Comparison of ENCODE assay signal across 8 mouse cellular contexts in genomic region chr8:70439055-70439847, GRCm38 (mm10). TPM values are rescaled to one million over a fixed set of nuclear protein-coding genes. Genes with fewer than 3 reads are reported as not detected.
DNase-seq lines count a peak whose midpoint lies in the region; ATAC-seq and TF ChIP-seq lines count a peak whose summit lies in the region.

Crtc1 (minus strand) TSS chr8:70439579.

- no peaks in the 10 kb centered on the region for H3K27me3 ChIP-seq in forebrain, embryonic 16.5 days (replicated peaks; ENCODE audit: control insufficient read depth, insufficient read depth, low read length)
- no peaks in the 10 kb centered on the region for H3K27me3 ChIP-seq in lung, embryonic 14.5 days (ENCODE audit: insufficient read depth, low read length)
- no peaks in the 10 kb centered on the region for H3K27me3 ChIP-seq in thymus, adult 2 months (ENCODE audit: control insufficient read depth, insufficient read depth, low read length)

- peak within 1 kb of the TSS; percentile 74 to 86 for H3K4me3 ChIP-seq in ES-E14 (ENCODE audit: insufficient read depth in 1 of 2, low read depth in 1 of 2, low read length in 2 of 2, poor library complexity in 1 of 2, severe bottlenecking in 1 of 2)
- H3K4me3 ChIP-seq in forebrain, embryonic 16.5 days (replicated peaks; ENCODE audit: low read length), result peak within 1 kb of the TSS; percentile 75
- peak within 1 kb of the TSS; percentile 90 for H3K4me3 ChIP-seq in layer of hippocampus, adult 2 months
- peak within 1 kb of the TSS; percentile 67 for H3K4me3 ChIP-seq in lung, embryonic 14.5 days (ENCODE audit: low read depth, low read length)
- H3K4me3 ChIP-seq in olfactory bulb, adult 2 months (ENCODE audit: insufficient read depth, low read depth, low read length), result peak within 1 kb of the TSS; percentile 87
- H3K4me3 ChIP-seq in thymus, adult 2 months (ENCODE audit: control insufficient read depth, insufficient read depth, low read length), result peak within 1 kb of the TSS; percentile 68

- TF ChIP-seq POLR2A in olfactory bulb, adult 2 months (IDR thresholded peaks at IDR 0.05; ENCODE audit: insufficient read depth, low read depth, low read length), result peak; percentile 95
- peak; percentile 64 for TF ChIP-seq POLR2A in thymus, adult 2 months (IDR thresholded peaks at IDR 0.05; ENCODE audit: control insufficient read depth, extremely low read depth, insufficient read depth, low read length, poor library complexity)

- in situ Hi-C loops in ES-E14 (cut with MboI; ENCODE audit: low sequenced_read_pairs in 2 of 2, unreplicated experiment in 2 of 2), result no loop called here

- peaks cover 0 to 5% of the 10 kb centered on the region in 2 experiments; a peak in 1 of 4 replicates for H3K4me1 ChIP-seq in ES-E14 (ENCODE audit: control insufficient read depth in 2 of 2, insufficient read depth in 2 of 2, low read length in 2 of 2, poor library complexity in 1 of 2)
- peaks cover 19% of the 10 kb centered on the region for H3K4me1 ChIP-seq in forebrain, embryonic 16.5 days (replicated peaks; ENCODE audit: control insufficient read depth, insufficient read depth, low read length)
- H3K4me1 ChIP-seq in lung, embryonic 14.5 days (ENCODE audit: insufficient read depth), result peaks cover 3% of the 10 kb centered on the region
- H3K4me1 ChIP-seq in olfactory bulb, adult 2 months (ENCODE audit: control insufficient read depth, insufficient read depth, low read length), result peaks cover 25% of the 10 kb centered on the region
- H3K4me1 ChIP-seq in thymus, adult 2 months (replicated peaks; ENCODE audit: control insufficient read depth, insufficient read depth, low read length), result peaks cover 10% of the 10 kb centered on the region

- intact Hi-C loops in heart, postnatal 36 days (cut with DNase I), result loop anchor here (2.0 kb wide), 1 partner anchor 56 kb away; no protein-coding TSS in a partner anchor

- H3K9me3 ChIP-seq in ES-E14 (ENCODE audit: control insufficient read depth, insufficient read depth, low read depth, low read length), result no peaks in the 10 kb centered on the region
- no peaks in the 10 kb centered on the region for H3K9me3 ChIP-seq in forebrain, embryonic 16.5 days (ENCODE audit: control insufficient read depth, low read length)
- H3K9me3 ChIP-seq in lung, embryonic 14.5 days (ENCODE audit: low read depth, low read length), result no peaks in the 10 kb centered on the region

- WGBS in forebrain, embryonic 16.5 days, result 2% methylated on average over 66 of the region's 70 CpGs
- WGBS in lung, embryonic 14.5 days, result under 1% methylated on average over 70 of the region's 70 CpGs
- under 1% methylated on average over 70 of the region's 70 CpGs for WGBS in olfactory bulb, adult 2 months
- under 1% methylated on average over 69 of the region's 70 CpGs for whole genome bisulfite sequencing in thymus, adult 2 months

- H3K9ac ChIP-seq in ES-E14 (ENCODE audit: insufficient read depth, low read depth, low read length, poor library complexity, severe bottlenecking), result peak within 1 kb of the TSS; percentile 91
- H3K9ac ChIP-seq in forebrain, embryonic 16.5 days (replicated peaks; ENCODE audit: low read depth, low read length), result peak within 1 kb of the TSS; percentile 76
- peak within 1 kb of the TSS; percentile 60 for H3K9ac ChIP-seq in lung, embryonic 14.5 days

- no peaks in the 10 kb centered on the region for H3K36me3 ChIP-seq in ES-E14 (ENCODE audit: control insufficient read depth, insufficient read depth, low read length, poor library complexity, severe bottlenecking)
- H3K36me3 ChIP-seq in forebrain, embryonic 16.5 days (ENCODE audit: control insufficient read depth, insufficient read depth), result no peaks in the 10 kb centered on the region
- H3K36me3 ChIP-seq in lung, embryonic 14.5 days (ENCODE audit: insufficient read depth), result 0 out of 2 replicates have a peak, but pooled peaks cover 7% of the 10 kb centered on the region
- no peaks in the 10 kb centered on the region for H3K36me3 ChIP-seq in thymus, adult 2 months (ENCODE audit: control insufficient read depth, insufficient read depth, low read length)

- peak; percentile 99 for ATAC-seq in forebrain, embryonic 16.5 days
- ATAC-seq in lung, embryonic 14.5 days (ENCODE audit: insufficient read depth), result peak; percentile 99

- DNase-seq in ES-E14 (ENCODE audit: low read depth, low spot score), result peak; percentile 85
- peak; percentile 98 for DNase-seq in cerebellum, adult 11-12 months
- peak; percentile 96 to 98 for DNase-seq in heart, postnatal 36 days
- peak; percentile 96 to 98 for DNase-seq in layer of hippocampus, adult 2 months (ENCODE audit: low spot score in 2 of 2)
- DNase-seq in lung, embryonic 14.5 days, result peak; percentile 99
- peak; percentile 98 for DNase-seq in thymus, adult 2 months

- TF ChIP-seq CTCF in layer of hippocampus, adult 2 months (conservative IDR thresholded peaks at IDR 0.05), result no peak
- TF ChIP-seq CTCF in lung, embryonic 14.5 days (IDR thresholded peaks at IDR 0.05; ENCODE audit: low read depth), result no peak
- TF ChIP-seq CTCF in olfactory bulb, adult 2 months (IDR thresholded peaks at IDR 0.05; ENCODE audit: insufficient read depth, low read depth, low read length), result no peak
- peak; percentile 68; the same call in 1 of the 2 replicates for TF ChIP-seq CTCF in thymus, adult 2 months (IDR thresholded peaks at IDR 0.05; ENCODE audit: borderline replicate concordance, control insufficient read depth, extremely low read depth, insufficient read depth, low read length, poor library complexity)

- H3K27ac ChIP-seq in ES-E14 (ENCODE audit: insufficient read depth, low read depth, low read length, poor library complexity, severe bottlenecking), result peak within 1 kb of the TSS; percentile 15; the same call in 1 of the 2 replicates
- peak within 1 kb of the TSS; percentile 73 for H3K27ac ChIP-seq in forebrain, embryonic 16.5 days (ENCODE audit: low read length)
- peak within 1 kb of the TSS; percentile 96 for H3K27ac ChIP-seq in layer of hippocampus, adult 2 months
- peak within 1 kb of the TSS; percentile 65; the same call in 1 of the 2 replicates for H3K27ac ChIP-seq in lung, embryonic 14.5 days (ENCODE audit: low read depth)
- peak within 1 kb of the TSS; percentile 79 for H3K27ac ChIP-seq in olfactory bulb, adult 2 months (ENCODE audit: insufficient read depth, low read depth, low read length)
- peak within 1 kb of the TSS; percentile 51 for H3K27ac ChIP-seq in thymus, adult 2 months (ENCODE audit: control insufficient read depth, insufficient read depth, low read length)

- peak within 1 kb of the TSS; percentile 91 for H3K4me2 ChIP-seq in forebrain, embryonic 16.5 days (ENCODE audit: low read length)
- peak within 1 kb of the TSS; percentile 78 for H3K4me2 ChIP-seq in lung, embryonic 14.5 days

TF ChIP-seq in ES-E14, 5 proteins besides CTCF, POLR2A, EP300 and RAD21:
- TF ChIP-seq CHD2 (IDR thresholded peaks at IDR 0.05; ENCODE audit: low read depth, low read length) (peak; percentile 86), ZC3H11A (IDR thresholded peaks at IDR 0.05; ENCODE audit: borderline replicate concordance, low read depth, low read length) (no peak), MAFK (IDR thresholded peaks at IDR 0.05; ENCODE audit: insufficient read depth, low read depth, low read length) (no peak), HCFC1 (IDR thresholded peaks at IDR 0.05; ENCODE audit: borderline replicate concordance, insufficient read depth, low read length) (0 out of 2 replicates have a peak, but pooled peaks have one; percentile 40)

RNA-seq across cellular contexts. Expression of gene Crtc1, which starts in this region (rescaled TPM):
- 3.3 and 4.9 TPM in 2 replicates for total RNA-seq in ES-E14 (2012; rRNA removed)
- 41.1 and 51.0 TPM in 2 replicates for polyA plus RNA-seq in forebrain, embryonic 16.5 days (2015; fragmentation: Nextera tagmentation; extraction: Ambion mirVana)
- total RNA-seq in heart, postnatal 36 days (2021), result 1 to 10 TPM; 8.2 to 9.8 TPM
- total RNA-seq in layer of hippocampus, adult 2 months (2021), result 100 to 1,000 TPM; 191 to 208 TPM
- 15.5 and 21.8 TPM in 2 replicates for polyA plus RNA-seq in lung, embryonic 14.5 days (2014; fragmentation: Nextera tagmentation; extraction: Ambion mirVana)
- not detected in 2 replicates for polyA plus RNA-seq in olfactory bulb, adult 2 months (2012; ENCODE audit: insufficient read depth, insufficient read length, low replicate concordance, missing spikeins)
- 43.9 and 49.0 TPM in 2 replicates for polyA plus RNA-seq in thymus, adult 2 months (2012; rRNA removed)

Comparison
In these comparisons a context has a peak if more than half of its experiments do, and no peak if none do; other contexts are left out.
1. Peak in every context shown above with its lines: DNase-seq, ATAC-seq, H3K4me3 ChIP-seq and H3K27ac ChIP-seq.
2. RNA of gene Crtc1 (total RNA-seq): 191 to 208 TPM in layer of hippocampus, adult 2 months; 8.2 to 9.8 TPM in heart, postnatal 36 days and 3.3 to 4.9 TPM in ES-E14; every median in the first group is over 10 times any median in the second.
3. H3K27ac ChIP-seq: peak in every context shown above with its lines; median percentile 96 in layer of hippocampus, adult 2 months; 79 in olfactory bulb, adult 2 months; 73 in forebrain, embryonic 16.5 days; 65 in lung, embryonic 14.5 days; 51 in thymus, adult 2 months; 15 in ES-E14.